Mouse (Mus musculus): ENCODE results near the gene Nell1. TPM values are rescaled to one million over a fixed set of nuclear protein-coding genes. Genes with fewer than 3 reads are reported as not detected.
"Not testable (repeated sequence)": the region's sequence is repeated elsewhere in the genome, so short reads cannot be mapped to it uniquely, and the experiment has no call there.

The Nell1 gene
- total RNA-seq (2021) = not detected

DNA sequence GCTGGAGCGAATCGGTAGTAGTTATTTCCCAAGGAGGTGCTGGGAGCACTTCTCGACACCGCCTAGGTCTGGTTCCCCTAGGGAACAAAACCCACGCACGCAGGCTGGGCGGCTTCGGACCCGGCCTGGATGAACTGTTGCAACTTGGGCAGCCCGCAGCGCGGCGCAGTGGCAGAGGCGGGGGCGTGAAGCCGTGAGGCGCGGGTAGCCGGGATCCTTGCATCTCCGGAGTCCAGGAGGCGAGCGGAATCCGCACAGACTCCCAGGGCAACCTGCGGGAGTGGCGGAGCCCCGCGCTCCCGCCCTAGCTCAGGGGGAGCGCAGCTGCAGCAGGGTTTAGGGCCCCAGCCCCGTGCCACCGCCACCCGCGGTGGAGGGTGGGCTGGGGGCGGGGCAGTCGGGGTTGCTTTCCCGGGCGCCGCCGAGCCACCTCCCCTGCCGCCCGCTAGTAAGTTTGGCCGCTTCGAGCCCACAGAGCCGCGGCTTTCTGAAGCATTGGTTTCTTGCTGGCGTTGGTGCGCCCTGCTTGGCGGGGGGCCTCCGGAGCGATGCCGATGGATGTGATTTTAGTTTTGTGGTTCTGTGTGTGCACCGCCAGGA, at the start of gene Nell1:
Gene Nell1 (plus strand): TSS at position 24 of the 600 bp plus-strand sequence.
- no peak for DNase-seq (ENCODE audit: low spot score)
- intact Hi-C loops (cut with DNase I) = no loop called here

GRCm38 (mm10) chr7:49928571-49928970, 46.1 kb upstream of the Nell1 start:
- intact Hi-C loops (cut with DNase I) = no loop called here

GRCm38 (mm10) chr7:49929999-49930398, 44.7 kb upstream of the Nell1 start:
- intact Hi-C loops (cut with DNase I) = no loop called here
- DNase-seq (ENCODE audit: low spot score) = no peak

More at GRCm38 (mm10) chr7:49928571-49928970, 46.1 kb upstream of the Nell1 start:
- no peak for DNase-seq (ENCODE audit: low spot score)

GRCm38 (mm10) chr7:49933386-49934115, 41.1 kb upstream of the Nell1 start:
- intact Hi-C loops (cut with DNase I); DNase-seq (ENCODE audit: low spot score): not testable (repeated sequence)

DNA sequence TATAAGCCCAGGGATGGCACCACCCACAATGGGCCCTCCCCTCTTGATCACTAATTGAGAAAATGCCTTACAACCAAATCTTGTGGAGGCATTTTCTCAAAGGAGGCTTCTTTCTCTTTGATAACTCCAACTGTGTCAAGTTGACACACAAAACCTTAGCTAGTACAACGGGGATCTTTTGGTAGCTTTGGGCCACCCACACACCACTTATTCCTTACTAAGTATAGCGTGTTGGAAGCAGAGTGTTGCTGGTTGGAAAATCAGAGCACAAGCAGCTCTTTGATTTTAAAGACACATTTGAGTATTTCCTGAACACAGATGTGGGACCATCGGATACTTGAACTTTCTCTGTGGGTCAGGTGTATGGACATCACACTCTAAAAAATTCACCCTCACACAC, 37.8 kb upstream of the Nell1 start:
- intact Hi-C loops (cut with DNase I) = no loop called here

DNA sequence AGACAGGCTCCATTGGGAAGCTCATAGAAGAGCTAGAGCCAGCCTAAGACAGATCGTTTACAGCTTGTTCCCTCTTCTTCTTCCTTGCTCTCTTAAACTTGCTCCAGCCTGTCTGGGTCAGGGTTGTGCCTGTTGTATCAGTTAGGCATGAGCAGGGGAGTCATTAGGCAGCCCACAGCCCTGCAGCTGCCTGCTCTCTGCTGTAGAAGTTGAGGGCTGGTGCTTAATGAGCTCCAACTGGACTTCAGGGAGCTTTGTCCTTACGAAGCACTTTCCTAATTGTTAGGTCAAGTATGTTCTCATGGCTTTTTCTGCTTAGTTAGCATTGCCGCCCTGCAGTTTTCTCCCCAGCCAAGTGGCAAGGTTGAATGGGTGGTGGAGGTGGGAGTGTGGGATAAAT, 32.6 kb upstream of the Nell1 start:
- DNase-seq (ENCODE audit: low spot score) = no peak
- intact Hi-C loops (cut with DNase I) = no loop called here

More for the DNA sequence above, 37.8 kb upstream of the Nell1 start:
- no peak for DNase-seq (ENCODE audit: low spot score)

DNA sequence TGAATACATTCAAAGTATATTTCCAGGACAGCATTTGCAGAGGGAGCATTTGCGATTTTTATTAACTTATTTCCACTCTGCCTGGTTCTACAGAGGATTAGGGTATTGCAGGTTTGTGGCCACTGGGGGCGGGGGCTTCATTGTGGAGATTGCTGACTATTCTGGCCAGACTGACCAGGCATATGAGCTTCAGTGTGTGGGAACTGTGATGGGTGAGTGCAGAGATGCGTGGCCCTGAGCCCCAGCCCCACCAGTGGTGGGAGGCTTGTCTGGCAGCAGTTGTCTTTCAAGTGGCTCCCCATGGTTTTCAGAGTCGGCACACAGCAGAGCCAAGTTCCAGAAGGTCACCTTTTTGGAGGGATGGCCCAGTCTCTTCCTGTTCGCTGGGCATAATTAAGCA, 32.2 kb upstream of the Nell1 start:
- intact Hi-C loops (cut with DNase I) = no loop called here
- no peak for DNase-seq (ENCODE audit: low spot score)

- intact Hi-C loops (cut with DNase I) = no loop called here
These were observed 28.0 kb upstream of the Nell1 start for GRCm38 (mm10) chr7:49946691-49947090.

DNA sequence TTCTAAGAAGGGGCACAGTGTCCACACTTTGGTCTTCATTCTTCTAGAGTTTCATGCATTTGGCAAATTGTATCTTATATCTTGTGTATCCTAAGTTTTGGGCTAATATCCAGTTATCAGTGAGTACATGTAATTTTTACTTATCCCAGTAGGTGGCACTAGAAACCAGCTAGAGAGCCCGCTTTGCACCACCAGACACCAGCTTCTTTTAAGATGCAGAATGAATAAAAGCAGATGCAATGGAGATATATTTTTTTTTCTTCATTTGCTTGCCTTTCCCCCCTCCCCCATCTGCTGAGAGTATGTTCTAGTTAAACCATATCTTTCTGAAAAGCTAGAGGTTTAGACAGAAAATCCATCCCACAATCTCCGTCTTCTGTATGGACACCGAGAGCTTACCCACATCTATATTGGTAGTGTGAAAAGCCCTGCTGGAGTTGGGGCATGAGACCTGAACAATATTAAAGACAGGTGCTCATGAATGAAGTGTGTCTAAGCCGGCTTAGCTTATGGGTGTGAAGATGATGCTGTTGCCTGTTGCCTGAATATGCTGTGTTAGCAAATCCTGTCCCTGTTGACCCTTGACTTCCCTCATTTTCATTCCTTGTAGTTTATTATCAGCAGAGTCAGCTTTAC, 21.0 kb upstream of the Nell1 start:
- intact Hi-C loops (cut with DNase I) = loop anchor here (2.0 to 5.0 kb wide), 2 partner anchors 531 to 1484 kb away; no protein-coding TSS in a partner anchor
- DNase-seq (ENCODE audit: low spot score) = no peak

More at GRCm38 (mm10) chr7:49946691-49947090, 28.0 kb upstream of the Nell1 start:
- no peak for DNase-seq (ENCODE audit: low spot score)

DNA sequence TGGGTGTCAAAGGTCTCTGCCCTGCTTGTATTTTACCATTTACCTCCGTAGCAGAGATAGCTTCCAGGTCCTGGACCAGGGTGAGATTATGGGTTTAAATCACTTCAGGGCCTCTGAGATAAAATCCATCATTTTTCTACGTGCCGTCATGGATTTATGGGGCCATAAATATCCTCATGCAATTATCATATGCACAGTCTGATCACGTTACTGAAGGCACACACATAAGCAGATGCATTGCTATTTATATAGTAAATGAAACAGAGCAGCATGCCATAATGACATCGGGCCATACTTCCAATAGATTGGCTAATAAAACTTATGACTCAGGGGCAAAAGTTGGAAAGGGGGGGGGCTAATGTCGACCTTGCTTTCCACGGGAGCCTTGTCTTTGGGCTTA, 19.8 kb upstream of the Nell1 start:
- no peak for DNase-seq (ENCODE audit: low spot score)
- intact Hi-C loops (cut with DNase I) = loop anchor here (2.0 to 5.0 kb wide), 2 partner anchors 530 to 1482 kb away; no protein-coding TSS in a partner anchor

DNA sequence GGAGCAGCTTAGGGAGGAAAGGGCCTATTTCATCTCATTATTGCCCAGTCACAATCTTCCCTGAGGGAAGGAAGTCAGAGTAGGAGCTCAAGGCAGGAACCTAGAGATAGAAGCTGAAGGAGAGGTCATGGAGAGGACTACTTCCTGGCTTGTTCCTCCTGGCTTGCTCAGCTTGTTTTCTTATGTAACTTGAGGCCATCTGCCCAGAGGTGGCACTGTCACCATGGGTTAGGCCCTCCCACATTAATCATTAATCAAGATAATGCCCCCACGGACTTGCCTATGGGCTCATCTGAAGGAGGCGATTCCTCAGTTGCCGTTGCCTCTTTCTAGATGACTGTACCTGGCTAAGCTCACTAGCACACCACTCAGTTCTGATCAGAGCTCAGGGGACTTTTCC, 17.5 kb upstream of the Nell1 start:
- intact Hi-C loops (cut with DNase I) = no loop called here

DNA sequence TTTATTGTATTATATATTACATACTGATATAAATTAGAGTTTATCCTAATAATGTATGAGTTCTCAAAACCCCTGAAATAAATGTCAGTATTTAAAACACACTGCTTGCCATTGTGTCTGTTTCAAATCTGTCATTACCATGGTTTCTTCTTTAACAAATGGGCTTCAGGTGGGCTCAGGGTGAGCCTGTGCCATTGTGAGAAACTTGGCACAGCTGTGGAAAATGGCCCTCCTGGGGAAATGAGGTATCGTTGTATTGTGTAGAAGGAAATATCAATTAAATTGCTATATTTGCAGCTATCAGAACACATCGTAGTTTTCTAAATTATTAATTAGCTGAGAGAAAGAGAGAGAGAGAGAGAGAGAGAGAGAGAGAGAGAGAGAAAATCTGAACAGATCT, 10.9 kb upstream of the Nell1 start:
- intact Hi-C loops (cut with DNase I) = no loop called here
- no peak for DNase-seq (ENCODE audit: low spot score)

More for the DNA sequence above, 17.5 kb upstream of the Nell1 start:
- DNase-seq (ENCODE audit: low spot score) = no peak

- intact Hi-C loops (cut with DNase I) = no loop called here
- DNase-seq (ENCODE audit: low spot score) = no peak
These were observed 5.1 kb upstream of the Nell1 start for GRCm38 (mm10) chr7:49969516-49969915.

DNA sequence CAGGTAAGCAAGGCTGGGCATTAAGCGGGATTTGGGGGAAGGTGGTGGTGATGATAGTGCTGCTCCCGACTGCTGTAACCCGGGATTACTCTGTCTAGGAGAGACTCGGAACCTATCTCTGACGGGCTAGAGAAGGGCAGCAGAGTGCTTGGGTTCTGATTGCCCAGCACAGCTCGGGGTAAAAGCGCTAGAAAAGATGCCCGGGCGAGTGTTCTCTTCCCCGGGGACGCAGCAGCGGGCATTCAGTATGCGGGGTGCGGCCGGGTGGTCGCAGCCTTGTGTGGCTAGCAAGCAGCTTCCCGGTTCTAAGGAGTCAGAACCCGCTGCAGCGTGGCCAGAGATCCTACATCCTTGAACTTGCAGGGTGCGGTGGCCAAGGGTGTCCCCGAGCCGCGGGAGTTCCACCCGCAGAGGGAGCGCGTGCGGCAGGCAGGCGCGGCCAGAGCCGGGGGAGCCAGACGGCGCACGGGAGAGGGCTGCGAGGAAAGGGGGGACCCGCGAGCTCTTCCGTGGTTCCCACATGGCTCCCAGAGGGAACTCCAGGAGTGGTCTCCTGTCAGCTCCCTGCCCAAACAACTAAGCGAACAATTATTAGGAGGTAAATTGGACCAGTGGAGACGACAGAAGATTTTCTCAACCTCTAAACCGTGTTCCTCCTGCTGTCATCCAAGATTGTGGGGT, 917 bp downstream of the Nell1 start:
- DNase-seq (ENCODE audit: low spot score) = no peak
- intact Hi-C loops (cut with DNase I) = no loop called here

GRCm38 (mm10) chr7:49981511-49982227, 7.0 kb downstream of the Nell1 start:
- intact Hi-C loops (cut with DNase I) = no loop called here

GRCm38 (mm10) chr7:49984698-49985097, 10.0 kb downstream of the Nell1 start:
- no peak for DNase-seq (ENCODE audit: low spot score)
- intact Hi-C loops (cut with DNase I) = no loop called here

More at GRCm38 (mm10) chr7:49981511-49982227, 7.0 kb downstream of the Nell1 start:
- no peak for DNase-seq (ENCODE audit: low spot score)

- no peak for DNase-seq (ENCODE audit: low spot score)
- intact Hi-C loops (cut with DNase I) = no loop called here
These were observed 11.3 kb downstream of the Nell1 start for GRCm38 (mm10) chr7:49985947-49986346.

DNA sequence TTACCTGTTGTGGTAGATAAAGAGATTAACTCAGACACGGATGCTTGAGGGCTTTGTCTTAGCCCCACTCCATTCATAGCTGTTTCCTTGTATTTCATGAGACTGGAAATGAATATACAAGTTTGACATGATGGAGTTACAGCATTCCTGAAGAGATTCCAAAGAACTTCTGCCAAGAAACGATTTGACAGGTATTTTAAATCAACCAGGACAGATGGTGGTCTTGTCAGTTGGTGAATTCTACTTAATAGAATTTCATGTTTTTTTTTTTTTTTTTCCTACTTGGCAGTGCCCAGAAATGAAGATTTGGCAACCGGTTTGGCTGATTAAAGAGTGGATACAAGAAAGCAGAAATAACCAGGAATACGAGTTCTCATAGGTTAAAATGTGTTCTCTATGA, 24.7 kb downstream of the Nell1 start:
- no peak for DNase-seq (ENCODE audit: low spot score)
- intact Hi-C loops (cut with DNase I) = no loop called here

GRCm38 (mm10) chr7:50005268-50005667, 30.6 kb downstream of the Nell1 start:
- DNase-seq (ENCODE audit: low spot score) = no peak
- intact Hi-C loops (cut with DNase I) = no loop called here

All from heart, postnatal 25 days (tissue).